Mouse (Mus musculus) spleen, adult 2 months (tissue): ENCODE results near the gene Car15. TPM values are rescaled to one million over a fixed set of nuclear protein-coding genes. Genes with fewer than 3 reads are reported as not detected.

Source experiments
- DNase-seq, 2 experiments: peaks; one replicate each; pipeline versions ENCODE4 v3.0.0 to v3.0.0-alpha.2; 2012 to 2021; ENCODE audit warnings: low spot score in 2 of 2, low read depth in 1 of 2
- H3K27ac ChIP-seq: fragments of 200-500 bp; 2 replicates; pipeline ENCODE4 v1.5.1; 2012; ENCODE audit warnings: low read length, inconsistent platforms; ENCODE audit not compliant: insufficient read depth
- H3K27me3 ChIP-seq: fragments of 200-500 bp; 2 replicates; pipeline ENCODE4 v1.6.1; 2012; ENCODE audit warnings: mild to moderate bottlenecking, moderate library complexity, low read length, inconsistent platforms; ENCODE audit not compliant: control insufficient read depth, insufficient read depth
- H3K36me3 ChIP-seq: fragments of 200-500 bp; 2 replicates; pipeline ENCODE4 v1.6.1; 2012; ENCODE audit warnings: mild to moderate bottlenecking, low read length, inconsistent platforms; ENCODE audit not compliant: control insufficient read depth, insufficient read depth
- H3K4me1 ChIP-seq: fragments of 200-500 bp; 2 replicates; pipeline ENCODE4 v1.6.1; 2011; ENCODE audit warnings: inconsistent platforms; ENCODE audit not compliant: control insufficient read depth, insufficient read depth, insufficient read length
- H3K4me3 ChIP-seq: fragments of 200-500 bp; 2 replicates; pipeline ENCODE4 v1.5.1; 2011; ENCODE audit warnings: mild to moderate bottlenecking, inconsistent platforms; ENCODE audit not compliant: insufficient read depth, insufficient read length; ENCODE audit errors: extremely low read depth
- CTCF ChIP-seq: fragments of 200-500 bp; IDR thresholded peaks from 2 replicates; pipeline ENCODE4 v1.5.1; 2011; ENCODE audit warnings: mild to moderate bottlenecking, inconsistent platforms; ENCODE audit not compliant: insufficient read depth, insufficient read length, insufficient replicate concordance; ENCODE audit errors: extremely low read depth
- POLR2A ChIP-seq: fragments of 200-500 bp; IDR thresholded peaks from 2 replicates; pipeline ENCODE4 v1.6.1; 2011; ENCODE audit warnings: low read depth, low read length, inconsistent platforms
- WGBS: fragments of 180-500 bp; shearing (Covaris S2); methylation state at CpG from one replicate; pipeline ENCODE4 v1.1.7; 2018; 5-methylcytosine and 5-hydroxymethylcytosine counted together
- polyA plus RNA-seq: library from polyadenylated mRNA; depleted of rRNA; stranded (reverse); fragments of >200 nt; gene quantifications from 2 replicates; pipeline ENCODE4 v1.2.3, GENCODE M21; 2012

Car15 gene
- polyA plus RNA-seq, 1 experiment, result 10.0 TPM

DNA sequence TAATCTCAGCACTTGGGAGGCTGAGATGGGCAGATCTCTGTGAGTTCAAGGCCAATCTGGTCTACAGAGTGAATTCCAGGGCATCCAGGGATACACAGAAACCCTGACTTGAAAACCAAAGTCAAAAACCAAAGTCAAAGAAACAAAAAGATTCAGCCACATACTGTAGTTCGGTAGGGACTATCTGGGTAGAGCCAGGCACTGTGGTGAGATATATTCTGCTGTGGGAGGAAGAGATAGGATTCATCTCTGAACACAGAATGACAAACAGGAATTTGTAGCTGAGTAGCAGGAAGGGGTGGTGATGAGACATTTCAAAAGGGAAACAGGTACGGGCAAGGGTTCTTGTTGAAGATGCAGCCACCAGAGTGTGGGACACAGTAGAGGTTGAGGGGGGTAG, 9.9 kb downstream of the Car15 start:
- TF ChIP-seq CTCF (no peak), POLR2A (no peak)
- WGBS, result 75% methylated on average over 2 of the region's 2 CpGs
- no peak for DNase-seq
- H3K4me3 ChIP-seq, result no peak overlapping the region
- no peaks in the 10 kb centered on the region; the same call in 1 of the 2 replicates for H3K4me1 ChIP-seq
- peaks cover 2% of the 10 kb centered on the region; the same call in 1 of the 2 replicates for H3K27me3 ChIP-seq
- H3K36me3 ChIP-seq, result no peaks in the 10 kb centered on the region
- no peak overlapping the region for H3K27ac ChIP-seq

DNA sequence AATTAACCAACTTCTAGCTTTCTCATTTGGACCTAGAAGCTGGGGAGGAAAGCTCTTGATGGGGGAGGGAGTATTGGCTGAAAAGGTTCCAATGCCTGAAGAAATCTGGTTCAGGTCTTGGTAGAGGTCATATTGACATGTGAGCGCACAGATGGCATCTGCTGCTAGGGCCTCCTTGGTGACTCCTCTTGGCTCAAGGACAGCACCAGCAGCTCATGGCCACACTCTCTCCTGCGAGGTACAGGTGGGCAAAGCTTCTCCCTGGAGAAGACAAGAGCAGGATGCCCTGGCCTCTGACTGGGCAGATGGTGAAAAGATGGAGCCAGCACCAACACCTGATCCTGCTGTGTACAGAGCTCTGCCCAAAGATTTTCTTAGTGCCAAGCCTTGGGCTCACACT, 11.7 kb downstream of the Car15 start:
- H3K4me3 ChIP-seq, result no peak overlapping the region
- WGBS, result 84% methylated on average over 2 of the region's 2 CpGs
- H3K36me3 ChIP-seq, result no peaks in the 10 kb centered on the region
- TF ChIP-seq POLR2A (no peak), CTCF (no peak)
- H3K27ac ChIP-seq, result no peak overlapping the region
- no peak for DNase-seq
- H3K27me3 ChIP-seq, result no peaks in the 10 kb centered on the region
- no peaks in the 10 kb centered on the region for H3K4me1 ChIP-seq

DNA sequence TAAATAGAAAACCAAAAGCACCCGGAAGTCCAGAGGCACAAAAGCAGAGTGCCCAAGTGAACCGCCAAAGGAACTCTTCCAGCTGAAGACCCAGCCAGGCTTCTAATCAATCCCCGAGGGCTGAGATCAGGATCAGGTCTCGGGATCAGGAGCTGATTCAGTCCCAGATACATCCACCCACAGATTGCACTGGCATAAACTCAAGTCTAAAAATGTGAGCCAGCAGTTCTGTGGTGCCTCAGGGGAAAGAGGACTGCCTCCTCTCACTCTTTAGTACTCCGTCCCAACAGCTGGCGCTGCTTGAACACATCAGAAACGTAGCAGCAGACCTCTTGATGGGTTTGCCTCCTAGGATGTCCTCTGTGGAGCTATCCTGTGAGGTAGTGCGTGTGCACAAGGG, 21.6 kb downstream of the Car15 start:
- no peak for DNase-seq
- Histone ChIP-seq H3K27ac (no peak overlapping the region), H3K36me3 (no peaks in the 10 kb centered on the region), H3K4me3 (no peak overlapping the region), H3K27me3 (no peaks in the 10 kb centered on the region), H3K4me1 (peaks cover 11% of the 10 kb centered on the region)
- TF ChIP-seq POLR2A (no peak), CTCF (no peak)
- WGBS, result 91% methylated on average over 8 of the region's 8 CpGs

DNA sequence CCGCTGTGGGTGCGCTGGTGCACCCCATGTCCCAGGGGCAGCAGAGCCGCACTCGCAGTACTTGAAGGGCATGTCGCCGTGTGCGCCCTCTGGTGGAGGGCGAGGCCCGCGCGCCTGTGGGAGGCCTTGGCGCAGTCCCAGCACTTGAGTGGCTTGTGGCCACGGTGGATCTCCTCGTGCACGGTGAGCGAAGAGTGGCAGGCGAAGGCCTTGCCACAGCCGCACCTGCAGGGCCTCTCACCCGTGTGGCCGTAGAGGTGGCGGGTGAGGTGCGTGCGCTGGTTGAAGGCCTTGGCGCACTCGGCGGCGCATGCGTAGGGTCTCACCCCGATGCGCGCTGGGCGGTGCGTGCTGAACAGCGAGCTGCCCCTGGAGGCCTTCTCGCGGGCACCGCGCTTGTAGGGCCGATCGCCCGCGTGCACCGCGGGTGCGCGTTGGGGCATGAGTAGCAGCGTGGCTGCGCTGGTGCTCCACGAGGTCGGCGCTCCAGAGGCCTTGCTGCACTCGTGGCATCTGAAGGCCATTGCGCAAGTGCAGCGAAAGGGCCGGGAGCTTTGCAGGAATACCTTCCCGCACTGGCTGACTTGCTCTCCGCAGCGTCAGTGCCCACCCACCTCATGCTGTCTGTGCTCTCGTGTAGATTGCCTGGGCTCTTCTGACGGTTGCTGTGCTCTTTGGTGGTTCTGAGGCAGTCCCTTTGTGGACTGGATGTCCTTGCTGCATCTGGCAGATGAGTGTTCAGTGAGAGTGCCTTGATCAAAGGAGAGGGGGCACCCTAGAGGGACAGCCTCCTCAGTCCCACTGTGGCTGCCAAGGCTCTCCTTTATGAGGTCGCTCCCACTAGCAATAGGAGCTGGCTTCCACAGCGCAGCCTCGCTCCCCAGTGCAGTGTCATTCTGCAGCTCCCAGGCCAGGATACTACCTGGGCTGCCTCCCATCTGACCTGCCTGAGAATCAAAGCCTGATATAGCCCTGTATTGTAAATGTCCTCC, 22.5 kb downstream of the Car15 start:
- H3K27ac ChIP-seq, result no peak overlapping the region
- TF ChIP-seq POLR2A (no peak), CTCF (peak; percentile 92)
- WGBS, result 5% methylated on average over 62 of the region's 63 CpGs
- H3K36me3 ChIP-seq, result no peaks in the 10 kb centered on the region
- peaks cover 11% of the 10 kb centered on the region for H3K4me1 ChIP-seq
- no peaks in the 10 kb centered on the region for H3K27me3 ChIP-seq
- peak; percentile 42 to 53 for DNase-seq
- peak overlapping the region; percentile 54; the same call in 1 of the 2 replicates for H3K4me3 ChIP-seq

DNA sequence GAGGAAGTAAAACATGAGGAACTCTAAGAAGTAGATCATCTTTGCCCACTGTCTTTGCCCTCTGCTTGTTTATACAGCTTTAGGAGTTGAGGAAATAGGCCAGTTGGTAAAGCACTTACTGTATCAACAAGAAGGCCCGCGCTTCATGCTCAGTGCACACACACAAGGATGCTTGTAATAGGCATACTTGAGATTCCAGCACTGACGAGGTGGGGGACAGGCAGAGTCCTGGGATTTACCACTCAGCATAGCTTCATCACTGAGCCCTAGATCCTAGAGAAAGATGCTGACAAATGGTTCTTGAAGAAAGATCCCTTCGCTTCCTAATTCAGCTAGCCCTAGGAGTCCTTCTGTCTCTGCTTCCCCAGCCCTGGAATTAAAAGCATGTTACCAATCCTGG, 25.0 kb downstream of the Car15 start:
- Histone ChIP-seq H3K4me3 (no peak overlapping the region), H3K36me3 (no peaks in the 10 kb centered on the region), H3K27me3 (no peaks in the 10 kb centered on the region), H3K4me1 (peaks cover 11% of the 10 kb centered on the region), H3K27ac (no peak overlapping the region)
- TF ChIP-seq POLR2A (no peak), CTCF (no peak)
- WGBS, result 78% methylated on average over 4 of the region's 4 CpGs
- no peak for DNase-seq

DNA sequence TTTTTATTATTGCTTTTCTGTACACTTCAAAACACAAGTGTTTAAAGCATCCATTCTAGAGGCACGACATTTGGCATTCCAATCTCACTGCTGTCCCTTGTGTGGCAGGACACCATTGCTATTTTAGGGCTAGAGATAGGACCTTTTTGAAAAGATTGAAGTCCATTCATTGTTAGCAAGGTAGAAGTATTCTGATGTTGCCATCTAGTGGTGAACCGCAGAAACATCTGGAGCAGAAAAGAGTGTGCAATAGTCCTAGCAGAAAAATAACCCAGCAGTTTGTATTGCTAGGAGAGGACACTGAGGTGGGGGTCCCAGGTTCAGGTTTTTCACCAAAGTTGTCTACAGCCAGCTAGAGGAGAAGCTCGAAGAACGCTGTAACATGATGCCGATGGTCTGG, 26.0 kb downstream of the Car15 start:
- WGBS, result 8% methylated on average over 5 of the region's 5 CpGs
- no peak overlapping the region for H3K4me3 ChIP-seq
- TF ChIP-seq CTCF (no peak), POLR2A (no peak)
- H3K4me1 ChIP-seq, result peaks cover 14% of the 10 kb centered on the region
- 0 out of 2 replicates have a peak, but pooled peaks cover 2% of the 10 kb centered on the region for H3K27me3 ChIP-seq
- H3K27ac ChIP-seq, result no peak overlapping the region
- no peak for DNase-seq
- H3K36me3 ChIP-seq, result no peaks in the 10 kb centered on the region

DNA sequence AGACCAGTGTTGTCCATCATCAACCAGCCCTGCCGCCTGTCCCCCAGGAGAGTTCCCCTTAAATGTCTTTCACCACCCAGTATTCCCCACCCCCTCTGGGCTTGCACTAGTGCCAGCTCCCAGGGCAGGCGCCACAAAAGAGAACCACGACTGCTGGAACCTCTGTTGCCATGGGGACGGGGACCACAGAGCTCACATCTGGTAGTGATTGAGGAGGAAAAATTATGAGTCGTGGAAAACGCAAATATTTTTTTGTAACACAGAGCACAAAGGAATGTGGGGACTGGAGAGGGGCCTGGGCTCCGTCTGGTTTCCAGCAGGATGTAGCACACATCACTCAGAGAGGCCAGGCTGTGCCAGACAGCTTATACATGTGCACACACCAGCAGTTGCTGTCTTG, 28.5 kb downstream of the Car15 start:
- no peak overlapping the region for H3K27ac ChIP-seq
- no peaks in the 10 kb centered on the region for H3K36me3 ChIP-seq
- peaks cover 11% of the 10 kb centered on the region for H3K27me3 ChIP-seq
- 20% methylated on average over 7 of the region's 7 CpGs for WGBS
- TF ChIP-seq POLR2A, result no peak
- no peak for TF ChIP-seq CTCF
- DNase-seq, result no peak
- H3K4me3 ChIP-seq, result no peak overlapping the region
- peaks cover 12% of the 10 kb centered on the region for H3K4me1 ChIP-seq
